8 mouse cellular contexts compared by ENCODE assay signal in the genomic region with DNA sequence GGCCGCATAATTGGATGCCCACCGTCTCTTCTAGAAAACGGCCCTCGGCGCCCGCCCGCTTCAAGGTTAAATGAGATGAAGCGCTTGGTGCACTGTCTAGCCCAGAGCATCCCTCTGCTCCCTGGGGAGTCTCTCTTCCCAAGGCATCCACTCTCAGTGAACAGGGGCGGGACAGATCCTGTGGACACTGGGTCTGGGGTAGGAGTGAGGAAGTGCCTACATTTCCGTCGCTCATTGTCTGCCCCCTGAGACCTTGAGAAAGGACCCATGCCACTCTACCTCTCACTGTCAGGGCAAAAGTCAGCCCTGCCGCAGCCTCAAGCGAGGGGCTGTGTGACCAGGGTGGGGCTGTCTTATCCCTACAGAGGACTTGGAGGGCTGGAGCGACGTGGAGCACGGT. TPM values are rescaled to one million over a fixed set of nuclear protein-coding genes. Genes with fewer than 3 reads are reported as not detected.
DNase-seq lines count a peak whose midpoint lies in the region; ATAC-seq and TF ChIP-seq lines count a peak whose summit lies in the region.

No protein-coding gene starts in this region.

- no peak overlapping the region for H3K9ac ChIP-seq in limb, embryonic 13.5 days
- no peak overlapping the region for H3K9ac ChIP-seq in stomach, postnatal 0 days (ENCODE audit: low read length)

- no peaks in the 10 kb centered on the region for H3K9me3 ChIP-seq in megakaryocyte, embryonic 14.5 days
- no peaks in the 10 kb centered on the region for H3K9me3 ChIP-seq in limb, embryonic 13.5 days
- no peaks in the 10 kb centered on the region for H3K9me3 ChIP-seq in stomach, postnatal 0 days (ENCODE audit: control insufficient read depth, low read length)

- H3K36me3 ChIP-seq in megakaryocyte, embryonic 14.5 days (replicated peaks; ENCODE audit: low read length), result peaks cover 21% of the 10 kb centered on the region
- H3K36me3 ChIP-seq in limb, embryonic 13.5 days, result no peaks in the 10 kb centered on the region
- H3K36me3 ChIP-seq in stomach, postnatal 0 days (ENCODE audit: control insufficient read depth, insufficient read depth, low read length), result no peaks in the 10 kb centered on the region

- no peak overlapping the region for H3K27ac ChIP-seq in limb, embryonic 13.5 days
- no peak overlapping the region for H3K27ac ChIP-seq in stomach, postnatal 0 days (replicated peaks)

- TF ChIP-seq CTCF in stomach, postnatal 0 days (IDR thresholded peaks at IDR 0.05; ENCODE audit: low read depth), result no peak

- peaks cover 87% of the 10 kb centered on the region for H3K4me1 ChIP-seq in megakaryocyte, embryonic 14.5 days
- peaks cover 40% of the 10 kb centered on the region for H3K4me1 ChIP-seq in limb, embryonic 13.5 days
- no peaks in the 10 kb centered on the region for H3K4me1 ChIP-seq in stomach, postnatal 0 days (replicated peaks; ENCODE audit: control insufficient read depth, insufficient read depth)

- H3K4me2 ChIP-seq in limb, embryonic 13.5 days (replicated peaks), result peak overlapping the region; percentile 66
- H3K4me2 ChIP-seq in stomach, postnatal 0 days (replicated peaks; ENCODE audit: low read depth), result peak overlapping the region; percentile 45; the same call in 1 of the 2 replicates

- ATAC-seq in megakaryocyte, adult 5-6 weeks (ENCODE audit: poor library complexity, severe bottlenecking), result no peak
- ATAC-seq in limb, embryonic 13.5 days (ENCODE audit: low FRiP score, low read depth), result no peak
- no peak for ATAC-seq in stomach, postnatal 0 days (ENCODE audit: low FRiP score, low TSS enrichment)

- H3K27me3 ChIP-seq in megakaryocyte, embryonic 14.5 days (replicated peaks), result peaks cover 55% of the 10 kb centered on the region
- H3K27me3 ChIP-seq in limb, embryonic 13.5 days, result peaks cover 88% of the 10 kb centered on the region
- peaks cover 24% of the 10 kb centered on the region for H3K27me3 ChIP-seq in stomach, postnatal 0 days (ENCODE audit: control insufficient read depth, insufficient read depth, low read length)

- peak; percentile 16 for DNase-seq in cerebellum, adult 11 months
- no peak for DNase-seq in cerebellum, postnatal 14 days
- no peak for DNase-seq in stomach, postnatal 0 days (ENCODE audit: low spot score)
- no peak for DNase-seq in ovary, postnatal 10 days (ENCODE audit: low spot score)
- no peak for DNase-seq in lung, postnatal 14 days

- WGBS in limb, embryonic 13.5 days, result under 1% methylated on average over 16 of the region's 16 CpGs
- WGBS in stomach, postnatal 0 days, result 2% methylated on average over 16 of the region's 16 CpGs

- no peak for TF ChIP-seq EP300 in stomach, postnatal 0 days (optimal IDR thresholded peaks at IDR 0.05)

- H3K4me3 ChIP-seq in megakaryocyte, embryonic 14.5 days (replicated peaks), result peak overlapping the region; percentile 89
- peak overlapping the region; percentile 37 for H3K4me3 ChIP-seq in limb, embryonic 13.5 days
- no peak overlapping the region for H3K4me3 ChIP-seq in stomach, postnatal 0 days (ENCODE audit: low read depth, low read length)

RNA-seq across cellular contexts. Expression of a gene that starts 4.0 kb away (rescaled TPM):
- polyA plus RNA-seq in megakaryocyte, embryonic 14.5 days (2012; ENCODE audit: insufficient read depth, low replicate concordance), result 60.5 and 134 TPM in 2 replicates
- not detected in 2 replicates for total RNA-seq in megakaryocyte, adult 5-6 weeks (2015)
- not detected in 2 replicates for total RNA-seq in megakaryocyte, adult 5-6 weeks (2017)
- 5.5 and 5.9 TPM in 2 replicates for polyA plus RNA-seq in limb, embryonic 13.5 days (2015; fragmentation: Nextera tagmentation; extraction: Ambion mirVana)
- 0.55 and 0.76 TPM in 2 replicates for polyA plus RNA-seq in stomach, postnatal 0 days (2015; fragmentation: Nextera tagmentation; extraction: Ambion mirVana)

RNA-seq across cellular contexts. Expression of a gene that starts 4.2 kb away (rescaled TPM):
- polyA plus RNA-seq in megakaryocyte, embryonic 14.5 days (2012; ENCODE audit: insufficient read depth, low replicate concordance), result 3.8 and 7.4 TPM in 2 replicates
- 0.93 TPM in 1 of 2 replicates, not detected in the other for total RNA-seq in megakaryocyte, adult 5-6 weeks (2015)
- 0.61 and 0.77 TPM in 2 replicates for total RNA-seq in megakaryocyte, adult 5-6 weeks (2017)
- 14.6 and 16.6 TPM in 2 replicates for polyA plus RNA-seq in limb, embryonic 13.5 days (2015; fragmentation: Nextera tagmentation; extraction: Ambion mirVana)
- 4.1 TPM in 2 replicates for polyA plus RNA-seq in stomach, postnatal 0 days (2015; fragmentation: Nextera tagmentation; extraction: Ambion mirVana)

RNA-seq across cellular contexts. Expression of a gene that starts 12.5 kb away (rescaled TPM):
- 110 and 123 TPM in 2 replicates for polyA plus RNA-seq in megakaryocyte, embryonic 14.5 days (2012; ENCODE audit: insufficient read depth, low replicate concordance)
- total RNA-seq in megakaryocyte, adult 5-6 weeks (2015), result 29.3 and 30.8 TPM in 2 replicates
- 13.5 and 16.8 TPM in 2 replicates for total RNA-seq in megakaryocyte, adult 5-6 weeks (2017)
- polyA plus RNA-seq in limb, embryonic 13.5 days (2015; fragmentation: Nextera tagmentation; extraction: Ambion mirVana), result 11.9 and 13.0 TPM in 2 replicates
- 26.8 and 28.1 TPM in 2 replicates for polyA plus RNA-seq in stomach, postnatal 0 days (2015; fragmentation: Nextera tagmentation; extraction: Ambion mirVana)

RNA-seq across cellular contexts. Expression of a gene that starts 34.0 kb away (rescaled TPM):
- 4.1 and 4.9 TPM in 2 replicates for polyA plus RNA-seq in megakaryocyte, embryonic 14.5 days (2012; ENCODE audit: insufficient read depth, low replicate concordance)
- total RNA-seq in megakaryocyte, adult 5-6 weeks (2015), result not detected in 2 replicates
- 0.04 TPM in 1 of 2 replicates, not detected in the other for total RNA-seq in megakaryocyte, adult 5-6 weeks (2017)
- polyA plus RNA-seq in limb, embryonic 13.5 days (2015; fragmentation: Nextera tagmentation; extraction: Ambion mirVana), result 0.76 and 0.80 TPM in 2 replicates
- polyA plus RNA-seq in stomach, postnatal 0 days (2015; fragmentation: Nextera tagmentation; extraction: Ambion mirVana), result 0.01 TPM in 1 of 2 replicates, not detected in the other

RNA-seq across cellular contexts. Expression of a gene that starts 34.3 kb away (rescaled TPM):
- polyA plus RNA-seq in megakaryocyte, embryonic 14.5 days (2012; ENCODE audit: insufficient read depth, low replicate concordance), result 26.0 and 35.6 TPM in 2 replicates
- total RNA-seq in megakaryocyte, adult 5-6 weeks (2015), result 21.9 and 25.3 TPM in 2 replicates
- total RNA-seq in megakaryocyte, adult 5-6 weeks (2017), result 3.6 and 5.9 TPM in 2 replicates
- 78.3 and 85.2 TPM in 2 replicates for polyA plus RNA-seq in limb, embryonic 13.5 days (2015; fragmentation: Nextera tagmentation; extraction: Ambion mirVana)
- polyA plus RNA-seq in stomach, postnatal 0 days (2015; fragmentation: Nextera tagmentation; extraction: Ambion mirVana), result 24.6 and 25.0 TPM in 2 replicates
